Mouse (Mus musculus): ENCODE results near the gene Nmnat1. TPM values are rescaled to one million over a fixed set of nuclear protein-coding genes. Genes with fewer than 3 reads are reported as not detected.
"Not testable (repeated sequence)": the region's sequence is repeated elsewhere in the genome, so short reads cannot be mapped to it uniquely, and the experiment has no call there.

The Nmnat1 gene
- polyA plus RNA-seq, 1 experiment = 21.9 TPM

DNA sequence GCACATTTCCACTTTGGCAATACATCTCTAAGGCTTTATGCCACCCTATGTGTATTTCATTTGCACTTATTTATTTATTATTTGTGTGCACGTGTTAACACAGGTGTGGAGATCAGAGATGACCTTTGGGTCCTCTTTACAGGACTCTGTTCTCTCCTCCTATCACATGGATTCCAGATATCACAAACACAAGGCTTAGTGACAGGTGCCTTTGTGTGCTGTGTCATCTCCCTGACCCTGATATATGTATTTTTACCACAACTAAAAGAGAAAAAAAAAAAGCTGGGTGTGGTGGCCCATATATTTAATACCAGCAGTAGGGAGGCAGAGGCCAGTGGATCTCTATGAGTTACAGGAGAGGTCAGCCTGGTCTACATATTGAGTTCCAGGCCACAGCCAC is 40.5 kb downstream of the Nmnat1 start:
- H3K4me3 ChIP-seq (ENCODE audit: insufficient read depth, low read depth, low read length) = no peak overlapping the region
- H3K36me3 ChIP-seq (ENCODE audit: control insufficient read depth, insufficient read depth, low read length) = no peaks in the 10 kb centered on the region
- DNase-seq = no peak
- no peak overlapping the region for H3K27ac ChIP-seq (ENCODE audit: insufficient read depth, low read depth, low read length)
- H3K27me3 ChIP-seq (replicated peaks; ENCODE audit: control insufficient read depth, insufficient read depth, low read length) = no peaks in the 10 kb centered on the region
- TF ChIP-seq CTCF (conservative IDR thresholded peaks at IDR 0.05; ENCODE audit: insufficient read depth, insufficient read length, low read depth, low read length) (no peak), POLR2A (IDR thresholded peaks at IDR 0.05; ENCODE audit: low read depth, low read length) (no peak)
- WGBS = 54% methylated on average over 1 of the region's 1 CpGs
- peaks cover 7% of the 10 kb centered on the region; the same call in 1 of the 2 replicates for H3K4me1 ChIP-seq (ENCODE audit: control insufficient read depth, insufficient read depth, low read length)

DNA sequence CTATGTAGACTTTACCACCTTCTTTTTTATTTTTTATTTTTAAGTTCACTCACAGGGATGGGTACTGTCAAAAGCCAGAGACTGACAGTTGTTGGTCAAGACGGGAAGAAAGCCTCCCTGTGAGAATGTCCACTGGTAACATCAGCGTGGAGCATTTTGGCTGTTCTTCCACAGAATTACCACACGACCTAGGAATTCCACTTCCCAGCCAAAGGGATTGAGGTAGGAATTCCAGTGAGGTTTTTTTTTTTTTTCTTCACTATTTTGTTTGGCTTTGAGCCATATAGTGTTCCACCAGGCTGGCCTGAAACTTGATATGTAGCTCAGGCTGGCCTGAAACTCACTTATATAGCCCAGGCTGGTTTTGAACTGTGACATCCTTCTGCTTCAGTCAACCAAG is 42.6 kb downstream of the Nmnat1 start:
- TF ChIP-seq POLR2A (IDR thresholded peaks at IDR 0.05; ENCODE audit: low read depth, low read length) = no peak
- no peak for TF ChIP-seq CTCF (conservative IDR thresholded peaks at IDR 0.05; ENCODE audit: insufficient read depth, insufficient read length, low read depth, low read length)
- no peak overlapping the region for H3K4me3 ChIP-seq (ENCODE audit: insufficient read depth, low read depth, low read length)
- no peaks in the 10 kb centered on the region for H3K27me3 ChIP-seq (replicated peaks; ENCODE audit: control insufficient read depth, insufficient read depth, low read length)
- peak; percentile 31 for DNase-seq
- peaks cover 12% of the 10 kb centered on the region; the same call in 1 of the 2 replicates for H3K4me1 ChIP-seq (ENCODE audit: control insufficient read depth, insufficient read depth, low read length)
- WGBS = 19% methylated on average over 3 of the region's 3 CpGs
- no peak overlapping the region for H3K27ac ChIP-seq (ENCODE audit: insufficient read depth, low read depth, low read length)
- H3K36me3 ChIP-seq (ENCODE audit: control insufficient read depth, insufficient read depth, low read length) = no peaks in the 10 kb centered on the region

DNA sequence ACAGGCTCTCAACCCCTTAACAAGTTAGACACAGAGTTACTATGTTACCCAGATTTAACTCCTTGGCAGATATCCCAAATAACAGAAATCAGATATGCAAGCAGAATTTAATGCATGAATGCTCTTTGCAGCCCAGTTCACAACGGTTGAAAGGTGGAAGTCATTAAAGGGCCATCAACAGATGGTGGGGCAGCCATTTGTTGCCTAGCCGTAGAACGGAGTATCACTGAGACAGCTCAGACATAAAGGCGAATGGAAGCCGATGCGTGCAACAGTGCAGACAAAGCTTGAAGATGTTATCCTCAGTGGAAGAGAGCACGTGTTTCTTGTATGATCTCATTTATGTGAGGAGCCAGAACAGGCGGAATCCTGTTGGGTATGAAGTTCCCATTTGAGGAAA is 44.4 kb downstream of the Nmnat1 start:
- Histone ChIP-seq H3K27ac (ENCODE audit: insufficient read depth, low read depth, low read length) (no peak overlapping the region), H3K4me1 (ENCODE audit: control insufficient read depth, insufficient read depth, low read length) (peaks cover 9% of the 10 kb centered on the region; the same call in 1 of the 2 replicates), H3K4me3 (ENCODE audit: insufficient read depth, low read depth, low read length) (no peak overlapping the region), H3K27me3 (replicated peaks; ENCODE audit: control insufficient read depth, insufficient read depth, low read length) (no peaks in the 10 kb centered on the region), H3K36me3 (ENCODE audit: control insufficient read depth, insufficient read depth, low read length) (no peaks in the 10 kb centered on the region)
- 32% methylated on average over 8 of the region's 8 CpGs for WGBS
- peak; percentile 59 for DNase-seq
- TF ChIP-seq CTCF (conservative IDR thresholded peaks at IDR 0.05; ENCODE audit: insufficient read depth, insufficient read length, low read depth, low read length) (no peak), POLR2A (IDR thresholded peaks at IDR 0.05; ENCODE audit: low read depth, low read length) (no peak)

DNA sequence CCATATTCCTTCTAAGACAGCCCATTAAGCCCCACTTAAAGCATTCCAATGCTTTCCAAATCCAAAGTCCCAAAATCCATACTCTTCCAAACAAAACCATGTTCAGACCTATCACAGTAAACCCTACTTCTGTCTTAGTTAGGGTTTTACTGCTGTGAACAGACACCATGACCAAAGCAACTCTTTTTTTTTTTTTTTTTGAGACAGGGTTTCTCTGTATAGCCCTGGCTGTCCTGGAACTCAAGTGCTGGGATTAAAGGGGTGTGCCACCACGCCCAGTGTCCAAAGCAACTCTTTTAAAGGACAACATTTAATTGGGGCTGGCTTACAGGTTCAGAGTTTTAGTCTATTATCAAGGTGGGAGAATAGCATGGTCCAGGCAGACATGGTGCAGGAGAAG is 53.1 kb downstream of the Nmnat1 start:
- not testable (repeated sequence) for H3K27me3 ChIP-seq (replicated peaks; ENCODE audit: control insufficient read depth, insufficient read depth, low read length); DNase-seq; H3K36me3 ChIP-seq (ENCODE audit: control insufficient read depth, insufficient read depth, low read length); H3K4me1 ChIP-seq (ENCODE audit: control insufficient read depth, insufficient read depth, low read length); H3K4me3 ChIP-seq (ENCODE audit: insufficient read depth, low read depth, low read length); H3K27ac ChIP-seq (ENCODE audit: insufficient read depth, low read depth, low read length)
- 98% methylated on average over 1 of the region's 1 CpGs for WGBS

DNA sequence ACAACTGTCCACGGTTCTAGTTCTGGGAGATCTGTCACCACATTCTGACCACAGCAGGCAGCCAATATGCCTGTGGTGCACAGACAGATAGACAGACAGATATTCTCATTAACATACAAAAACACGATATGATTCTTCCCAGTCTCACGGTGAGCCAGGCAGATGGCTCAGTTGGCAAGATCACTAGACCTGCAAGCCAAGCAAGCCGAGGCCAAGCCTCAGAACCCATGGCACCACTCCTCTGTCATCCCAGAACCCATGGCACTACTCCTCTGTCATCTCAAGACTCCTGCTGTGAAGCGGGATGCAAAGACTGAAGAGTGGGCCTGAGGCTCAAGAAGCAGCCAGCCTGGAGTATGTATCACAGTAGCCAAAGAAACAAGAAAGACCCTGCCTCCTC is 55.4 kb downstream of the Nmnat1 start:
- 0 out of 2 replicates have a peak, but pooled peaks cover 2% of the 10 kb centered on the region for H3K4me1 ChIP-seq (ENCODE audit: control insufficient read depth, insufficient read depth, low read length)
- no peak overlapping the region for H3K4me3 ChIP-seq (ENCODE audit: insufficient read depth, low read depth, low read length)
- WGBS = 88% methylated on average over 5 of the region's 5 CpGs
- H3K36me3 ChIP-seq (ENCODE audit: control insufficient read depth, insufficient read depth, low read length) = no peaks in the 10 kb centered on the region
- TF ChIP-seq POLR2A (IDR thresholded peaks at IDR 0.05; ENCODE audit: low read depth, low read length) = no peak
- TF ChIP-seq CTCF (conservative IDR thresholded peaks at IDR 0.05; ENCODE audit: insufficient read depth, insufficient read length, low read depth, low read length) = no peak
- no peak overlapping the region for H3K27ac ChIP-seq (ENCODE audit: insufficient read depth, low read depth, low read length)
- no peak for DNase-seq
- no peaks in the 10 kb centered on the region for H3K27me3 ChIP-seq (replicated peaks; ENCODE audit: control insufficient read depth, insufficient read depth, low read length)

DNA sequence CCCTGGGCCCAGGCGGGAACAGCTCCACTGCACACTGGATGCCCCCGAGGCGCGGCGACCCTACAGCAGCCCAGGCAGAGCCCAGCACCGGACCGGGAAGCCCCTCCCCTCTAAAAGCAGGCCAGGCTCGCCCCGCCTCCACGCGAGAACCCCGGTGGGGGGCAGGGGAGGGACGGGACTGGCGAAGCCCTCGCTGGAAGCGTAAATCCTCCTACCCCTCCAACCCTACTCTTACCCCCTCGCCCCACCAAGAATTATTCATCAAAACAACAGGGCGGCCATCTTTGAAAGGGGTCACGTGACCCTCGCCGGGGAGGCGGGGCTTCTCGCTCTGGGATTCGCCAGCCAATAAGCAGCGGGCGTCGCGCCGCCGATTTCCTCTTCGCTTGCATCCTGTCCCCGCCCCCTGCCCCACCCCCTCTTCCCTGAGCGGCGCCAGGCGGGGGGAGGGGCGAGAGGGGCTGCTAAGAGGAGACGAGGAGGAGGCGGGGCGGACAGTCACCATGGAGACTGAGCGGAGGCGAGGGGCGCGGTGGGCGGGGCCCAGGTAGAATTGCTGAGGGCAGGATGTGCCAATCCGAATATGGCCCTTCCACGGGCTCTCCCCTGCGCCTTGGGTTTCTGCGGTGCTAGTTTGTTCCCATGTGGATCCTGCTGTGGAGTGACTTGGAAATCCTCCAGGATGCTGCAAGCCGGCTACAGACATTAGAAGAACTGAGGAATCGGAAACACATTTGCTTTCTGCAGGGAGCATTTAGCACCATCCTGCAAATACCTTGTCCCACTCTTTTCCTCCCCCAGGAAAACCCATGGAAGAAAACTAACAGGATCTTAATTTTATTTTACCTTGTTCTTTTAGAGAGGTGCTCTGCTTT is 58.4 kb downstream of the Nmnat1 start, which contains the start of gene Ube4b:
Ube4b (minus strand) TSS at position 425 of the 875 bp plus-strand sequence.
- Histone ChIP-seq H3K36me3 (ENCODE audit: control insufficient read depth, insufficient read depth, low read length) (no peaks in the 10 kb centered on the region), H3K27me3 (replicated peaks; ENCODE audit: control insufficient read depth, insufficient read depth, low read length) (no peaks in the 10 kb centered on the region), H3K4me1 (ENCODE audit: control insufficient read depth, insufficient read depth, low read length) (peaks cover 13% of the 10 kb centered on the region), H3K27ac (ENCODE audit: insufficient read depth, low read depth, low read length) (peak within 1 kb of the TSS; percentile 94), H3K4me3 (ENCODE audit: insufficient read depth, low read depth, low read length) (peak within 1 kb of the TSS; percentile 90)
- peak; percentile 98 for DNase-seq
- TF ChIP-seq POLR2A (IDR thresholded peaks at IDR 0.05; ENCODE audit: low read depth, low read length) = no peak
- no peak for TF ChIP-seq CTCF (conservative IDR thresholded peaks at IDR 0.05; ENCODE audit: insufficient read depth, insufficient read length, low read depth, low read length)
- WGBS = 1% methylated on average over 43 of the region's 50 CpGs

DNA sequence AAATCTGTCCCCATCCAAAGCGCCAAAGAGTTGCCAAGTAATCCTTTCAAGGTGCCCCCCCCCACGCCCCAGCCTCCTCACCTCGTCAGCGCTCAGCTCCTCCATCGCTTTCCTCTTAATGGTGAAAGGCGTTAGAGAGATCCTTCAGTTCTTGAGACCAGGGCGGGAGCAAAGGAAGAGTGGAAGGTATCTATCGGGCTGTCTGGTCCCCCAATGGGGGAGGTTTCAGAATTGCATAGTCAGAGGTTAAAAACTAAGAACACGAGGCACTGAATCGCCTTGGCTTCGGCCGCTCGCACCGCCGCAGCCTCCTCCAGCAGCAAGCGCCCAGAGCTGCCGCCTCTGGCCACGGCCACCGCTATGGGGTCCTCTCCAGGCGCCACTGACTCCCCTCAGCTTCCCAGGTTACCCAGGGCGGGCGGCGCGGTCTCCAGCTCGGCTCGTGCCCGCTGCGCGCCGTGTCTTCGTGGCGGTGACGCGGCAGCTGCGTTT is 59.2 kb downstream of the Nmnat1 start:
- no peaks in the 10 kb centered on the region for H3K27me3 ChIP-seq (replicated peaks; ENCODE audit: control insufficient read depth, insufficient read depth, low read length)
- under 1% methylated on average over 35 of the region's 35 CpGs for WGBS
- peaks cover 20% of the 10 kb centered on the region for H3K4me1 ChIP-seq (ENCODE audit: control insufficient read depth, insufficient read depth, low read length)
- peak overlapping the region; percentile 90 for H3K4me3 ChIP-seq (ENCODE audit: insufficient read depth, low read depth, low read length)
- TF ChIP-seq CTCF (conservative IDR thresholded peaks at IDR 0.05; ENCODE audit: insufficient read depth, insufficient read length, low read depth, low read length) = no peak
- no peak for TF ChIP-seq POLR2A (IDR thresholded peaks at IDR 0.05; ENCODE audit: low read depth, low read length)
- peak; percentile 48 for DNase-seq
- H3K36me3 ChIP-seq (ENCODE audit: control insufficient read depth, insufficient read depth, low read length) = no peaks in the 10 kb centered on the region
- H3K27ac ChIP-seq (ENCODE audit: insufficient read depth, low read depth, low read length) = peak overlapping the region; percentile 94
